Mouse (Mus musculus) ES-E14 (cell line): ENCODE results near the gene Crybg3. TPM values are rescaled to one million over a fixed set of nuclear protein-coding genes. Genes with fewer than 3 reads are reported as not detected.

Experiments used
- DNase-seq: peaks from one replicate; pipeline ENCODE4 v3.0.0-alpha.2; 2013; ENCODE audit warnings: low read depth, low spot score
- H3K27ac ChIP-seq: 2 replicates; pipeline ENCODE4 v1.5.1; 2012; ENCODE audit warnings: low read depth, mild to moderate bottlenecking, low read length, moderate library complexity, mixed read lengths; ENCODE audit not compliant: poor library complexity, insufficient read depth, severe bottlenecking
- H3K36me3 ChIP-seq: 2 replicates; pipeline ENCODE4 v1.6.1; 2012; ENCODE audit warnings: mild to moderate bottlenecking, low read length, moderate library complexity, mixed read lengths; ENCODE audit not compliant: control insufficient read depth, poor library complexity, insufficient read depth, severe bottlenecking
- H3K4me1 ChIP-seq, 2 experiments: fragments of 150-350 bp in 1 of 2; sonication (generic) in 1 of 2; 2 replicates each; pipeline ENCODE4 v1.6.1; 2012; ENCODE audit warnings: low read length in 2 of 2, mild to moderate bottlenecking in 1 of 2, mixed read lengths in 1 of 2; ENCODE audit not compliant: control insufficient read depth in 2 of 2, insufficient read depth in 2 of 2, poor library complexity in 1 of 2
- H3K4me3 ChIP-seq, 2 experiments: fragments of 150-350 bp in 1 of 2; sonication (generic) in 1 of 2; 2 replicates each; pipeline ENCODE4 v1.5.1; 2012; ENCODE audit warnings: low read length in 2 of 2, low read depth in 1 of 2, mild to moderate bottlenecking in 1 of 2, mixed read lengths in 1 of 2; ENCODE audit not compliant: insufficient read depth in 1 of 2, poor library complexity in 1 of 2, severe bottlenecking in 1 of 2
- H3K9ac ChIP-seq: 2 replicates; pipeline ENCODE4 v1.6.1; 2012; ENCODE audit warnings: low read depth, mild to moderate bottlenecking, low read length, mixed read lengths; ENCODE audit not compliant: poor library complexity, insufficient read depth, severe bottlenecking
- H3K9me3 ChIP-seq: fragments of 150-350 bp; sonication (generic); 2 replicates; pipeline ENCODE4 v1.6.1; 2012; ENCODE audit warnings: low read depth, mild to moderate bottlenecking, low read length; ENCODE audit not compliant: control insufficient read depth, insufficient read depth
- CHD2 ChIP-seq: IDR thresholded peaks from 2 replicates; pipeline ENCODE4 v1.6.1; 2014; ENCODE audit warnings: mild to moderate bottlenecking, low read depth, low read length, inconsistent platforms
- HCFC1 ChIP-seq: IDR thresholded peaks from 2 replicates; pipeline ENCODE4 v1.6.1; 2012; ENCODE audit warnings: low read length, inconsistent platforms, borderline replicate concordance; ENCODE audit not compliant: insufficient read depth
- MAFK ChIP-seq: IDR thresholded peaks from 2 replicates; pipeline ENCODE4 v1.6.1; 2014; ENCODE audit warnings: mild to moderate bottlenecking, low read depth, low read length, inconsistent platforms; ENCODE audit not compliant: insufficient read depth
- ZC3H11A ChIP-seq: IDR thresholded peaks from 2 replicates; pipeline ENCODE4 v1.6.1; 2012; ENCODE audit warnings: low read depth, mild to moderate bottlenecking, inconsistent platforms, low read length, borderline replicate concordance
- ZNF384 ChIP-seq: IDR thresholded peaks from 2 replicates; pipeline ENCODE4 v1.6.1; 2012; ENCODE audit warnings: low read depth, low read length, inconsistent platforms
- in situ Hi-C, 2 experiments: fragments of 600-800 bp; cut with MboI; formaldehyde crosslinking; loops; one replicate each; pipeline ENCODE4 v1.15.1; 2025; ENCODE audit warnings: low sequenced_read_pairs in 2 of 2, inconsistent platforms in 1 of 2; ENCODE audit not compliant: unreplicated experiment in 2 of 2
- total RNA-seq: library from RNA; depleted of rRNA; stranded (reverse); fragments of 300-350 nt; gene quantifications from 2 replicates; pipeline ENCODE4 v1.2.3, GENCODE M21; 2012; rRNA removed

Gene Crybg3
- total RNA-seq, 1 experiment = 10.2 TPM

DNA sequence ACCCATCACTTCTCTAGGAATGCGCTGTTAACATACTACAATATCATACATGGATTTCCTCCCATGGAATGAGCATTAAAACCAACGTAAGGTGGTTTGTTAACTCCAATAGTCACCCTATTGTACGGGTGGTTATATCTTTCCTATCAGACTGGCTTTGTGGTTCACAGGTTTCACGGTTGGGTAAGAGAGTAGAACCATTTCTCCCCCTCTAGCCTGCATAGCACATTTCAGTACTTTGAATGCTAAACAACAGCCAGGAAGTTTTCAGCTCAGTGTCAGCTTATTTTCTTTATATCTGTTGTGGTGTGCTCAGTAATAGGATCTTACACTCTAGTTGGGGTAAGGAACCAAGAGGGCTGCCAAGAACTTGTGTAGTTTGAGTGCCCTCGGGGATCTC lies 149.0 kb downstream of the Crybg3 start:
- in situ Hi-C loops = no loop called here
- no peaks in the 10 kb centered on the region for H3K9me3 ChIP-seq
- no peaks in the 10 kb centered on the region for H3K36me3 ChIP-seq
- H3K27ac ChIP-seq = no peak overlapping the region
- no peaks in the 10 kb centered on the region for H3K4me1 ChIP-seq
- no peak overlapping the region for H3K9ac ChIP-seq
- TF ChIP-seq ZNF384 (no peak), ZC3H11A (no peak), MAFK (no peak), HCFC1 (no peak), CHD2 (no peak)
- no peak overlapping the region for H3K4me3 ChIP-seq
- DNase-seq = no peak

DNA sequence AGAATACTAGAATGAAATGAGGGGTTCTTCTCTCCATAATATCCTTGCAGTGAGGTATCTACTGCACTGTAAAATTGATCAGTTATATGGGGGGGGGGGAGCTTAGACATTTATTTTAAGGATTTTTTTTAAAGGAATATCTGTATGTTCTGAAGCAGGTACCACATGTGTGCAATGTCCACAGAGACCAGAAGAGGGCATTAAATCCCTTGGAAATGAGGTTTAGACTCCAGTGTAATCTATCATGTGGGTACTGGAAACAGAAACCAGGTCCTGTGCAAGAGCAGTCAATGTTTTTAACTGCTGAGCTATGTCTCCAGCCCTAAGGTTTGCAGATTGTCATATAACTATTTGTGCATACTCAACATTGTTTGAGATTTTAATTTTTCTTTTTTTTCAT lies 151.7 kb downstream of the Crybg3 start:
- H3K4me3 ChIP-seq = no peak overlapping the region
- no peaks in the 10 kb centered on the region for H3K9me3 ChIP-seq
- in situ Hi-C loops = no loop called here
- TF ChIP-seq ZNF384 (no peak), MAFK (no peak), CHD2 (no peak), HCFC1 (no peak), ZC3H11A (no peak)
- no peak for DNase-seq
- no peak overlapping the region for H3K9ac ChIP-seq
- no peak overlapping the region for H3K27ac ChIP-seq
- H3K36me3 ChIP-seq = no peaks in the 10 kb centered on the region
- no peaks in the 10 kb centered on the region for H3K4me1 ChIP-seq

DNA sequence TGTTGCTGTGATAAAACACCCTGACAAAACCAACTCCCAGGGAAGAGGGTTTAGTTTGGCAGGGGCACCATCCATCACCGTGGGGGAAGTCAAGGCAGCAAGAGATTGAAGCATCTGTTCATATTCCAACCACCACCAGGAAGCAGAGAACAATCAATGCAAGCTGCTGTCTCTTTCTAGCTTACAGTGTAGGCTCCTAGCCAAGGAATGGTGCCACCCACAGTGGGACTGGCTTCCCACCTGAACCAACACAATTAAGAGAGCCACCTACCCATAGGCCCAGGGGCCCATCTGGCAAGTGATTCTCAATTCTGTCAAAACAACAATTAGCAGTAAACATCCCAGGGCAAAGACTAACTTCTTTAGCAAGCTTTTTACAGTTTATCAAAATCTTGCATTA lies 152.6 kb downstream of the Crybg3 start:
- Histone ChIP-seq H3K36me3 (no peaks in the 10 kb centered on the region), H3K27ac (no peak overlapping the region), H3K4me1 (no peaks in the 10 kb centered on the region), H3K4me3 (no peak overlapping the region), H3K9ac (no peak overlapping the region), H3K9me3 (no peaks in the 10 kb centered on the region)
- TF ChIP-seq CHD2 (no peak), HCFC1 (no peak), ZC3H11A (no peak), MAFK (no peak), ZNF384 (no peak)
- in situ Hi-C loops = no loop called here
- DNase-seq = no peak

DNA sequence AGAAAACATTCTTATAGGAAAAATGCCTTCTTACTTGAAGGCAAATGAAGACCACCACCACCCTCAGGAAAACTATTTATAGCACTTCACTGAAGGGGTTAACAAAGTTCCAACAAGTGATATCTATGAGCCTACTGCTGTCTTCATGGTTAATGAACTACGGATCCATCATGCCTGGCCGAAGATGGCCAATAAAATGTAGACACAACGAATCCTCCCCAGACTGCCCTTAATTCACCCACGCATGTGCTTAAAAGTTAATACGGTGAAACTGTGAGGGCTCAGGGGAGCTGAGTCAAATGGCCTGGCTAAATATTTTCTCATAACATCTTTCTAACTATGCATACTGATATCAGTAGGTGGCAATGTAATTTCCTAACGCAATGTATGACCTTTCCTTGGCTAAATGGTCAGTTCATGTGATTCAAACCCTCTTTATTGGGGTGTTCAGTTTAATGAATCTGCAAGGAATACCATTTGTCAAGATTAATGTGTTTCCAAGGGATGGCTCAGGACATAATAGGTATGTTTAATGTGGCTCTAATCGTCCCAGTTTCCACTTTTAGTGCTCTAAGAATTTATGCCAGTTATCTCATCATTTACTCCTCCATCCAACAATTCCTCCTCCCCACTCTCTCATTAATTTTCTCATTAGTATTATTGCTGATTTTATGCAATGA lies 155.8 kb downstream of the Crybg3 start:
- no peaks in the 10 kb centered on the region for H3K36me3 ChIP-seq
- H3K9ac ChIP-seq = no peak overlapping the region
- no peak for DNase-seq
- no peak overlapping the region for H3K27ac ChIP-seq
- no peak for TF ChIP-seq HCFC1
- no peak for TF ChIP-seq MAFK
- no peak for TF ChIP-seq CHD2
- TF ChIP-seq ZNF384 = no peak
- TF ChIP-seq ZC3H11A = no peak
- no peaks in the 10 kb centered on the region for H3K9me3 ChIP-seq
- in situ Hi-C loops = no loop called here
- H3K4me1 ChIP-seq = no peaks in the 10 kb centered on the region
- H3K4me3 ChIP-seq = no peak overlapping the region

Other genes with a start within 250 kb of the Crybg3 start
- gene Olfr209, start 237.0 kb downstream of the Crybg3 start, total RNA-seq = not detected in 2 replicates
- 0.04 TPM in 1 of 2 replicates, not detected in the other for gene Gabrr3, start 193.6 kb downstream of the Crybg3 start, total RNA-seq
- gene Riox2, start 129.2 kb downstream of the Crybg3 start, total RNA-seq = 25.4 and 34.6 TPM in 2 replicates
- gene Arl6, start 38.4 kb upstream of the Crybg3 start, total RNA-seq = 9.1 and 13.6 TPM in 2 replicates